Mouse (Mus musculus): Measurements from ENCODE around the gene Iqcf1. TPM values are rescaled to one million over a fixed set of nuclear protein-coding genes. Genes with fewer than 3 reads are reported as not detected.
"Not testable (repeated sequence)": the region's sequence is repeated elsewhere in the genome, so short reads cannot be mapped to it uniquely, and the experiment has no call there.

Iqcf1 gene
- polyA plus RNA-seq, 1 experiment from 2014 or later = not detected

DNA sequence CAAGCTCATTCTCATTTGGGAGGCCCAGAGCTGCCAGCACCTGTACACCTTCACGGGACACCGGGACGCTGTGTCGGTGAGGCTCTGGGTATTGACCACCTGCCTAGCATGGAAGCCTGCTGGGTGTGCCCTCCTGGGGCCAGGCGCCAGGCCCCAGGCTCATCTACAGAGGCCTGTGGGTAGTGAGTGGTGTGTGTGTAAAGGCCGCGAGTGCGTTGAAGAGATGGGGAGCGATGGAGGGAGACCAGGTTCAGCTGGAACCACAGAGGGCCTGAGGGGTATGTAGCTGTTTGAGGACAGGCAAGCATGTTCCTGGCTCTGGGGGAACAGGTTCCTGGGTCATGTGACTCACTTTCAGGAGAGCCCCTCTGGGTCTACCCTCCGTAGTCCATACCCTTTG, 16.6 kb upstream of the Iqcf1 start:
- peaks cover 68% of the 10 kb centered on the region for H3K36me3 ChIP-seq (ENCODE audit: control insufficient read depth, insufficient read depth)
- H3K4me3 ChIP-seq (ENCODE audit: low read depth, low read length) = no peak overlapping the region
- H3K9ac ChIP-seq (ENCODE audit: low read depth, low read length) = no peak overlapping the region
- no peak overlapping the region for H3K4me2 ChIP-seq (replicated peaks; ENCODE audit: low read depth)
- H3K27ac ChIP-seq (ENCODE audit: low read depth, low read length) = no peak overlapping the region
- 94% methylated on average over 10 of the region's 10 CpGs for WGBS
- H3K9me3 ChIP-seq (ENCODE audit: control insufficient read depth) = no peaks in the 10 kb centered on the region
- no peaks in the 10 kb centered on the region for H3K4me1 ChIP-seq (replicated peaks; ENCODE audit: control insufficient read depth, insufficient read depth, low read length)
- TF ChIP-seq CTCF (IDR thresholded peaks at IDR 0.05; ENCODE audit: low read depth) = no peak
- ATAC-seq = no peak
- H3K27me3 ChIP-seq (replicated peaks; ENCODE audit: control insufficient read depth, insufficient read depth, low read length) = no peaks in the 10 kb centered on the region

DNA sequence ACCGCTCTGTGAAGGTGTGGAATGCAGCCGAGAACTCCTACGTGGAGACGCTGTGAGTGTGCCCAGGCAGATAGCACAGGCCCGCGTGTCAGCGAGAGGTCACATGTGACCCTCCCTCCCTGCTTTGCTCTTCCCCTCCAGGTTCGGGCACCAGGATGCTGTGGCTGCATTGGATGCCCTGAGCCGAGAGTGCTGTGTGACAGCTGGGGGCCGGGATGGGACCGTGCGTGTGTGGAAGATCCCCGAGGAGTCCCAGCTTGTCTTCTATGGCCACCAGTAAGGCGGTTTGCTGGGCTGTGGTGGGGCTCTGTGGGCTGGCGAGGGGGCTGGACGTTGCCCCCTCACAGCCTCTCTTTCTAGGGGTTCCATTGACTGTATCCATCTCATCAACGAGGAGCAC, 16.2 kb upstream of the Iqcf1 start:
- H3K27ac ChIP-seq (ENCODE audit: low read depth, low read length) = no peak overlapping the region
- no peak overlapping the region for H3K4me2 ChIP-seq (replicated peaks; ENCODE audit: low read depth)
- WGBS = 90% methylated on average over 17 of the region's 17 CpGs
- H3K9ac ChIP-seq (ENCODE audit: low read depth, low read length) = no peak overlapping the region
- H3K9me3 ChIP-seq (ENCODE audit: control insufficient read depth) = no peaks in the 10 kb centered on the region
- H3K4me3 ChIP-seq (ENCODE audit: low read depth, low read length) = no peak overlapping the region
- no peak for ATAC-seq
- H3K27me3 ChIP-seq (replicated peaks; ENCODE audit: control insufficient read depth, insufficient read depth, low read length) = no peaks in the 10 kb centered on the region
- no peak for TF ChIP-seq CTCF (IDR thresholded peaks at IDR 0.05; ENCODE audit: low read depth)
- H3K36me3 ChIP-seq (ENCODE audit: control insufficient read depth, insufficient read depth) = peaks cover 68% of the 10 kb centered on the region
- no peaks in the 10 kb centered on the region for H3K4me1 ChIP-seq (replicated peaks; ENCODE audit: control insufficient read depth, insufficient read depth, low read length)

DNA sequence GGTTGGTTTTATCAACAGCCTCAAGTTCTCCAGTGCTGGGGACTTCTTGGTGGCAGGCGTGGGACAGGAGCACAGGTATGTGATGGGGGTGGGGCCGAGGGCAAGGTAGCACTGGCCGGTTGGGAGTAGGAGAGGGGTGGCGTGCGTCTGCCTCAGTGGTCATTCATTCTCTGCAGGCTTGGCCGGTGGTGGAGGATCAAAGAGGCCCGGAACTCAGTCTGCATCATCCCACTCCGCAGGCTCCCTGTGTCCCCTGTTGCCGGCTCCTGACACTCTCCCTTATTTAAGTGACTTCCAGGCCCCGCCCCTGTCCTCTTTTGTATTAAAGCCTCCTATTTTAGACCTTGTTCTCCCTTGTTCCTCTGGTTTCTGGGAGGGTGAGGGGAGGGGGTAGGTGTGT, 14.7 kb upstream of the Iqcf1 start:
- Histone ChIP-seq H3K4me1 (replicated peaks; ENCODE audit: control insufficient read depth, insufficient read depth, low read length) (no peaks in the 10 kb centered on the region), H3K4me3 (ENCODE audit: low read depth, low read length) (no peak overlapping the region), H3K27me3 (replicated peaks; ENCODE audit: control insufficient read depth, insufficient read depth, low read length) (no peaks in the 10 kb centered on the region), H3K27ac (ENCODE audit: low read depth, low read length) (no peak overlapping the region; the same call in 1 of the 2 replicates), H3K9ac (ENCODE audit: low read depth, low read length) (no peak overlapping the region), H3K4me2 (replicated peaks; ENCODE audit: low read depth) (no peak overlapping the region), H3K36me3 (ENCODE audit: control insufficient read depth, insufficient read depth) (peaks cover 56% of the 10 kb centered on the region), H3K9me3 (ENCODE audit: control insufficient read depth) (no peaks in the 10 kb centered on the region)
- WGBS = 86% methylated on average over 10 of the region's 10 CpGs
- TF ChIP-seq CTCF (IDR thresholded peaks at IDR 0.05; ENCODE audit: low read depth) = no peak
- no peak for ATAC-seq

DNA sequence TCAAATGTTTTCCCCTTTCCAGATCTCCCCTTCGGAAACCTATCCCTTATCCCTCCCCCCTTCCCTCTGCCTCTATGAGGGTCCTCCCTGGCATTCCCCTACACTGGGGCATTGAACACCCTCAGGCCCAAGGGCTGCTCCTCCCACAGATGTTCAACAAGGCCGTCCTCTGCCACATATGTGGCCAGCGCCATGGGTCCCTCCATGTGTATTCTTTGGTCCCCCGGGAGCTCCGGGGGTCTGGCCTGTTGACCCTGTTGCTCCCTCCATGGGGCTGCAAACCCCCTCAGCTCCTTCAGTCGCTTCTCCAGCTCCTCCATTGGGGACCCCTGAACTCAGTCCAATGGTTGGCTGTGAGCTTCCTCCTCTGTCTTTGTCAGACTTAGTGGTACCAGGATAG, 12.2 kb upstream of the Iqcf1 start:
- not testable (repeated sequence) for H3K27ac ChIP-seq (ENCODE audit: low read depth, low read length); ATAC-seq; H3K4me3 ChIP-seq (ENCODE audit: low read depth, low read length); H3K9ac ChIP-seq (ENCODE audit: low read depth, low read length); H3K4me2 ChIP-seq (replicated peaks; ENCODE audit: low read depth); H3K9me3 ChIP-seq (ENCODE audit: control insufficient read depth); H3K4me1 ChIP-seq (replicated peaks; ENCODE audit: control insufficient read depth, insufficient read depth, low read length); H3K27me3 ChIP-seq (replicated peaks; ENCODE audit: control insufficient read depth, insufficient read depth, low read length)
- peaks cover 37% of the 10 kb centered on the region for H3K36me3 ChIP-seq (ENCODE audit: control insufficient read depth, insufficient read depth)
- WGBS = 88% methylated on average over 6 of the region's 6 CpGs

DNA sequence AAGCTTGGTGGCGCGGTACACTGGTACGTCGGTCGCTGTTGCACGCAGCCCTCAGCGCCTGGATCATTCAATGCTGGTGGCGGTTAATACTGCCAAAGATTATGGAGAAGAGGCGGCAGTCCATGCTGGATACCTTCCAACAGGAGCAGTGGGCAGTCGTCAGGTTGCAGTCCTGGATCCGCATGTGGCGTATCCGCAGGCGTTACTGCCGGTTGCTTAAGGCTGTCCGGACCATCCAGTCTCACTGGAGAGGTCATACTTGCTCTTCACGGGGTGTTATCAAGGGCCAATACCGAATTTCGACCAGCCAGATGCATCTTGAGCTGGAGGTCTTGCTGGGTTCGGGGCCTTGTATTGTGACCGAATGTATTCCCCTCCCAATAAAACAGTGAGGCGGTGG, 2.1 kb downstream of the Iqcf1 start:
- H3K9ac ChIP-seq (ENCODE audit: low read depth, low read length) = no peak overlapping the region
- H3K27me3 ChIP-seq (replicated peaks; ENCODE audit: control insufficient read depth, insufficient read depth, low read length) = no peaks in the 10 kb centered on the region
- TF ChIP-seq CTCF (IDR thresholded peaks at IDR 0.05; ENCODE audit: low read depth) = no peak
- H3K4me1 ChIP-seq (replicated peaks; ENCODE audit: control insufficient read depth, insufficient read depth, low read length) = no peaks in the 10 kb centered on the region
- ATAC-seq = no peak
- no peaks in the 10 kb centered on the region for H3K9me3 ChIP-seq (ENCODE audit: control insufficient read depth)
- WGBS = 89% methylated on average over 22 of the region's 22 CpGs
- H3K36me3 ChIP-seq (ENCODE audit: control insufficient read depth, insufficient read depth) = no peaks in the 10 kb centered on the region
- H3K4me3 ChIP-seq (ENCODE audit: low read depth, low read length) = no peak overlapping the region
- H3K4me2 ChIP-seq (replicated peaks; ENCODE audit: low read depth) = no peak overlapping the region
- H3K27ac ChIP-seq (ENCODE audit: low read depth, low read length) = no peak overlapping the region

DNA sequence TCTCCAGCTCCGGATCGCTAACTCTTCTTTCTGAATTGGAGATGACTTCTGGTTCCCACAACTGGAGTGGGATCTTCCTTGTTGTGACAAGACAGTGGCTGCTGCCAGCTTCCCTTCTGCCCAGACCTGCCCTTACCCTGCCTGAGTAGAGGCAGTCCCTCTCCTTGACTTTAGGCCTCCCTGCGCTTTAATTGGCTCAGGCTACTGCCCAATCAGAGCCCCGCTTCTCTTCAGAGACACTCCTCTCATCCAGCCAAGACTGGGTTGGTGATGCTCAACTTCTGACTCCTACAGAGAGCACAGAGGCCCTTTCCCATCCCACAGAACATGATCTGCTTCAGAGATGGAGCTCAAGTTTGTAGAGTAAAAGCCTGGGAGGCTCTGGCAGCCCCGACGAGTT, 4.5 kb downstream of the Iqcf1 start:
- ATAC-seq = no peak
- 77% methylated on average over 6 of the region's 6 CpGs for WGBS
- no peak overlapping the region for H3K27ac ChIP-seq (ENCODE audit: low read depth, low read length)
- no peak overlapping the region for H3K9ac ChIP-seq (ENCODE audit: low read depth, low read length)
- H3K27me3 ChIP-seq (replicated peaks; ENCODE audit: control insufficient read depth, insufficient read depth, low read length) = no peaks in the 10 kb centered on the region
- H3K4me1 ChIP-seq (replicated peaks; ENCODE audit: control insufficient read depth, insufficient read depth, low read length) = no peaks in the 10 kb centered on the region
- no peak overlapping the region for H3K4me3 ChIP-seq (ENCODE audit: low read depth, low read length)
- no peaks in the 10 kb centered on the region for H3K36me3 ChIP-seq (ENCODE audit: control insufficient read depth, insufficient read depth)
- H3K4me2 ChIP-seq (replicated peaks; ENCODE audit: low read depth) = no peak overlapping the region
- H3K9me3 ChIP-seq (ENCODE audit: control insufficient read depth) = no peaks in the 10 kb centered on the region
- no peak for TF ChIP-seq CTCF (IDR thresholded peaks at IDR 0.05; ENCODE audit: low read depth)

DNA sequence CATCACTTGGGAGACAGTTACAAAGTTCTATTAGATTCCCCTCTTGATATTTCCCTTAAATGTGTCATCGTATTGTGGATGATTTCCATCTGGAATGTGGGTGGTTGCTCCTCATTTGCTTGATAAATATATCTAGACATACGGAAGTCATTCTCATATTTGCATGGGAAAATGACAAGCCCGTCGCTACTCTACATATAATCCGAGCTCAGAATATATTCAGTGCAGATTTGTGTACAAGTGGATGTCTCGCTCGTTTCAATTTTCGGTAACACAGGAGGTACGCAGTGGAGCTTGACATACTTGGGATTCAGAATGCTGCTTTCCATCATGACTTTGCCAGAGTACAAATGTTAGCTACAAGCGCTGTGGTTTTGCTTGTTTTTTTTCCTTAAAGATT, 9.6 kb downstream of the Iqcf1 start:
- Histone ChIP-seq H3K4me2 (replicated peaks; ENCODE audit: low read depth) (no peak overlapping the region), H3K4me3 (ENCODE audit: low read depth, low read length) (no peak overlapping the region), H3K27me3 (replicated peaks; ENCODE audit: control insufficient read depth, insufficient read depth, low read length) (no peaks in the 10 kb centered on the region), H3K9ac (ENCODE audit: low read depth, low read length) (no peak overlapping the region), H3K27ac (ENCODE audit: low read depth, low read length) (no peak overlapping the region), H3K9me3 (ENCODE audit: control insufficient read depth) (no peaks in the 10 kb centered on the region), H3K4me1 (replicated peaks; ENCODE audit: control insufficient read depth, insufficient read depth, low read length) (no peaks in the 10 kb centered on the region), H3K36me3 (ENCODE audit: control insufficient read depth, insufficient read depth) (no peaks in the 10 kb centered on the region)
- no peak for TF ChIP-seq CTCF (IDR thresholded peaks at IDR 0.05; ENCODE audit: low read depth)
- ATAC-seq = no peak
- 90% methylated on average over 10 of the region's 10 CpGs for WGBS

Measured in intestine, postnatal 0 days (tissue).